Mouse (Mus musculus) myocyte (in vitro differentiated cells): Measurements from ENCODE around the gene Apod. TPM values are rescaled to one million over a fixed set of nuclear protein-coding genes. Genes with fewer than 3 reads are reported as not detected.

Experiments used
- H3K27me3 ChIP-seq: one replicate; pipeline ENCODE4 v1.6.1; 2011; ENCODE audit not compliant: control insufficient read depth, insufficient read depth, insufficient read length
- H3K36me3 ChIP-seq: one replicate; pipeline ENCODE4 v1.6.1; 2011; ENCODE audit not compliant: control insufficient read depth, insufficient read depth
- H3K4me2 ChIP-seq: one replicate; pipeline ENCODE4 v1.6.1; 2011; ENCODE audit warnings: low read depth, control low read depth
- H3K4me3 ChIP-seq: one replicate; pipeline ENCODE4 v1.5.1; 2011; ENCODE audit warnings: mild to moderate bottlenecking, control low read depth, moderate library complexity
- H3K79me2 ChIP-seq: one replicate; pipeline ENCODE4 v1.6.1; 2011; ENCODE audit not compliant: control insufficient read depth, insufficient read depth
- H3ac ChIP-seq: one replicate; pipeline ENCODE4 v1.6.1; 2011; ENCODE audit not compliant: control insufficient read depth, insufficient read length
- CEBPB ChIP-seq: IDR thresholded peaks from 2 replicates; pipeline ENCODE4 v1.6.1; 2011; ENCODE audit warnings: mild to moderate bottlenecking, moderate library complexity; ENCODE audit not compliant: poor library complexity, insufficient read depth, severe bottlenecking
- E2F4 ChIP-seq: IDR thresholded peaks from one replicate; pipeline ENCODE4 v1.6.1; 2011; ENCODE audit warnings: mild to moderate bottlenecking, control low read depth, moderate library complexity; ENCODE audit not compliant: insufficient read depth
- MAX ChIP-seq: IDR thresholded peaks from one replicate; pipeline ENCODE4 v1.6.1; 2011; ENCODE audit warnings: low read depth, mild to moderate bottlenecking, control low read depth
- MYOD1 ChIP-seq, 3 experiments: IDR thresholded peaks; one replicate each; pipeline ENCODE4 v1.6.1; 2011; ENCODE audit warnings: control low read depth in 2 of 3, low read depth in 2 of 3, mild to moderate bottlenecking in 2 of 3, moderate library complexity in 1 of 3; ENCODE audit not compliant: insufficient read length in 2 of 3, control insufficient read depth in 1 of 3
- MYOG ChIP-seq, 3 experiments: IDR thresholded peaks; one replicate each; pipeline ENCODE4 v1.6.1; 2011; ENCODE audit warnings: control low read depth in 2 of 3, low read depth in 2 of 3, mild to moderate bottlenecking in 2 of 3; ENCODE audit not compliant: insufficient read length in 2 of 3, control insufficient read depth in 1 of 3, insufficient read depth in 1 of 3
- POLR2A ChIP-seq: IDR thresholded peaks from one replicate; pipeline ENCODE4 v1.6.1; 2011; ENCODE audit warnings: low read depth, mild to moderate bottlenecking, control low read depth, moderate library complexity; ENCODE audit not compliant: insufficient read length
- POLR2AphosphoS2 ChIP-seq: IDR thresholded peaks from one replicate; pipeline ENCODE4 v1.6.1; 2011; ENCODE audit warnings: low read depth, control low read depth; ENCODE audit not compliant: insufficient read length
- REST ChIP-seq: IDR thresholded peaks from one replicate; pipeline ENCODE4 v1.6.1; 2011; ENCODE audit warnings: mild to moderate bottlenecking, control low read depth, moderate library complexity; ENCODE audit not compliant: insufficient read depth, insufficient read length
- SRF ChIP-seq: IDR thresholded peaks from one replicate; pipeline ENCODE4 v1.6.1; 2011; ENCODE audit warnings: low read depth; ENCODE audit not compliant: control insufficient read depth, insufficient read length
- TCF12 ChIP-seq: IDR thresholded peaks from one replicate; pipeline ENCODE4 v1.6.1; 2011; ENCODE audit warnings: mild to moderate bottlenecking, control low read depth; ENCODE audit not compliant: poor library complexity, insufficient read depth, severe bottlenecking
- TCF3 ChIP-seq: IDR thresholded peaks from one replicate; pipeline ENCODE4 v1.6.1; 2011; ENCODE audit warnings: low read depth, control low read depth; ENCODE audit not compliant: insufficient read length
- USF1 ChIP-seq: IDR thresholded peaks from one replicate; pipeline ENCODE4 v1.6.1; 2011; ENCODE audit warnings: low read depth, mild to moderate bottlenecking, control low read depth, moderate library complexity
- polyA plus RNA-seq: library from polyadenylated mRNA; unstranded; fragments of >200 nt; fragmentation: generic; extraction: Trizol; gene quantifications from one replicate; pipeline ENCODE4 v1.2.1, GENCODE M21; 2012; ENCODE audit warnings: missing spikeins

The Apod gene
- polyA plus RNA-seq, 1 experiment, result 1.2 TPM

DNA sequence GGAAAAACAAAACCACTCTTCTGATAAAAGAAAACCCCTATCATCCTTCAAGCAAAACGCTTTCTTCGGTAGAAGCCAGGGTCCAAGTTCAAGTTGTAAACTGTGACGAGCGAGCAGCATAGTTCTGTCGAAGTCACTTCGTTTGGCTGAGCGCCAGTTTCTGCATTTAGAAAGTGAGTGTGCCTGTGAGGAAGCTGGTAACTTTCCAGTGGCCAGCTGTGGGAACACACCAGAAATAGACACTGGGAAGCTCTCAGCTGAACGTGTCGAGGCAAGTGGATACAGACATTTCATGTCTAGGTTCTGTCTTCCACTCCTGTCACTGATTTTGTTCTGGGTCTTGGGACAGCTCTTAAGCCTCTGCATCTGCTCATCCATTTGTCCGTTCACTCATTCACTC is 24.3 kb downstream of the Apod start:
- H3K4me2 ChIP-seq, result peak overlapping the region; percentile 86
- no peaks in the 10 kb centered on the region for H3K36me3 ChIP-seq
- peak in 2 of 3 experiments; percentile 65 to 70 for TF ChIP-seq MYOG (IDR thresholded peaks at IDR 0.05; ENCODE audit: control insufficient read depth in 1 of 3, insufficient read depth in 1 of 3, insufficient read length in 2 of 3, low read depth in 2 of 3)
- TF ChIP-seq MAX, result no peak
- TF ChIP-seq POLR2AphosphoS2, result no peak
- TF ChIP-seq TCF12, result no peak
- no peak for TF ChIP-seq SRF
- TF ChIP-seq MYOD1 (IDR thresholded peaks at IDR 0.05; ENCODE audit: control insufficient read depth in 1 of 3, insufficient read length in 2 of 3, low read depth in 2 of 3), result peak in 1 of 3 experiments; percentile 45
- no peak for TF ChIP-seq POLR2A
- no peak for TF ChIP-seq USF1
- no peak for TF ChIP-seq REST
- TF ChIP-seq TCF3, result no peak
- no peak for TF ChIP-seq CEBPB
- no peak for TF ChIP-seq E2F4
- H3ac ChIP-seq, result no peak overlapping the region
- no peaks in the 10 kb centered on the region for H3K27me3 ChIP-seq
- no peak overlapping the region for H3K4me3 ChIP-seq
- no peaks in the 10 kb centered on the region for H3K79me2 ChIP-seq

DNA sequence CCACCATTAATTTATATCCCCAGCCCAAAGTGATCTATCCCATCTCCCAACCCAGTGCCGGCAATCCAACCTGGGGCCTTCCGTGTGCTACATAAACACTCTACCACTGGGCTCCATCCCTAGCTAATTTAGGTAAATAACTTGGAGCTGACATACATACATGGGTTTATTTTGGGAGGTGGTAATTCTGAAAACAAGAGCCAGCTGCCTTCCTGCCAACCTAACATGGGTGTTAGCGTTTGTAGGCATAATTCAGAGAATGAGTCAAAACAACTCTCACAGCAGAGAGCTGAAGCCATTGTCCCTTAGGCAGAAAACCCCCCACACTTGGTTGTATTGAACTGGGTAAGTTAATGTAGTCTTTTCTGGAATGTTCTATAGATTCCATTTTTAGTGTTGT is 26.9 kb downstream of the Apod start:
- no peak for TF ChIP-seq TCF12
- TF ChIP-seq MYOG (IDR thresholded peaks at IDR 0.05; ENCODE audit: control insufficient read depth in 1 of 3, insufficient read depth in 1 of 3, insufficient read length in 2 of 3, low read depth in 2 of 3), result no peak
- TF ChIP-seq REST, result no peak
- TF ChIP-seq TCF3, result no peak
- TF ChIP-seq CEBPB, result no peak
- no peak for TF ChIP-seq MAX
- TF ChIP-seq MYOD1 (IDR thresholded peaks at IDR 0.05; ENCODE audit: control insufficient read depth in 1 of 3, insufficient read length in 2 of 3, low read depth in 2 of 3), result no peak
- Histone ChIP-seq H3K79me2 (no peaks in the 10 kb centered on the region), H3K36me3 (no peaks in the 10 kb centered on the region), H3K27me3 (no peaks in the 10 kb centered on the region), H3K4me2 (no peak overlapping the region), H3ac (no peak overlapping the region), H3K4me3 (no peak overlapping the region)

DNA sequence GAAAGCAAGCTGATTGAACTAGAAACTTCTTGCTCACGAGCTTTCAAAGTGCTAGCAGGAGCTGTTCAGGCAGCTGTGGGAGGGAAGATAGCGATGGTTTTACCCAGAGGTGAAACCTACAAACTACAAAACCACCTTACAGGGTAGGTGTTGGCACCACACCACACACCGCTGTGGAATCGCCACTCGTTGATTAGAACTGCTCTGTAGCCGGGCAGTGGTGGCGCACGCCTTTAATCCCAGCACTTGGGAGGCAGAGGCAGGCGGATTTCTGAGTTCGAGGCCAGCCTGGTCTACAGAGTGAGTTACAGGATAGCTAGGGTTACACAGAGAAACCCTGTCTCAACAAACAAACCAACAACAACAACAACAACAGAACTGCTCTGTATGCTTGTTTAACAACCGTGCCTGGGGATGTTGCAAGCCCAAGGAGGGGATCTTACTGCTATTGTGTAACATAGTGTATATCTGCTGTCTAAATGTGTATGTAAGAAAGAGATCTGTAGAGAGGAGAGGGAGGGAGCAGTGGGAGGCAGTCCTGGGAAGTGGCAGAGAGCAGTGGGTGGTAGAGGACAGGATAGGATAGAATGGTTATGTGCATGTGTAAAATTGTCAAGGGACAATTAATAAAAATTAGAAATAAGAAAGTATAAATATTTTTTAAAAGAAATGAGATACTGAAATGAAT is 27.7 kb downstream of the Apod start:
- Histone ChIP-seq H3ac (no peak overlapping the region), H3K4me3 (no peak overlapping the region), H3K36me3 (no peaks in the 10 kb centered on the region), H3K79me2 (no peaks in the 10 kb centered on the region), H3K4me2 (no peak overlapping the region), H3K27me3 (no peaks in the 10 kb centered on the region)
- no peak for TF ChIP-seq CEBPB
- no peak for TF ChIP-seq USF1
- TF ChIP-seq REST, result no peak
- TF ChIP-seq SRF, result no peak
- no peak for TF ChIP-seq MAX
- TF ChIP-seq E2F4, result no peak
- TF ChIP-seq POLR2AphosphoS2, result no peak
- no peak for TF ChIP-seq POLR2A
- TF ChIP-seq TCF12, result no peak
- no peak for TF ChIP-seq MYOG (IDR thresholded peaks at IDR 0.05; ENCODE audit: control insufficient read depth in 1 of 3, insufficient read depth in 1 of 3, insufficient read length in 2 of 3, low read depth in 2 of 3)
- TF ChIP-seq TCF3, result no peak
- no peak for TF ChIP-seq MYOD1 (IDR thresholded peaks at IDR 0.05; ENCODE audit: control insufficient read depth in 1 of 3, insufficient read length in 2 of 3, low read depth in 2 of 3)

DNA sequence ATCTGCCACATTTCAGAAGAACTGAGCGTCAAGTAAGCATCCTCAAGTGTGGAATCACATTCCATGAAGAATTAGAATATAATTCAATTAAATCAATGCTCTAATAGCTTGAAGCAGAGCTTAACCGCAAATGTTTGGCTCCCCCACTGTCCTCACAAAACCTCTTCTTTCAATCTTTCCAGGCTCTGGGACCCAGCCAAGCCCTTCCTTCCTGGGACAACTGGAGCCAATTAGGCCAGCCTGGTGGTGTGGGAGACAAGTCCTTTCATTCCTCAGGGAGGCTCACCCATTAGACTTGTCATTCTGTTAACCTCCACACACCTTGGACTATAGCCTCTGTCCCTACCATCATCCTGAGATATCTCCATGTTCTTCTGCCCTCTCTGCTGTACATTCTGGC is 32.6 kb downstream of the Apod start:
- Histone ChIP-seq H3K27me3 (no peaks in the 10 kb centered on the region), H3K4me3 (no peak overlapping the region), H3K36me3 (no peaks in the 10 kb centered on the region), H3K79me2 (no peaks in the 10 kb centered on the region), H3K4me2 (no peak overlapping the region), H3ac (no peak overlapping the region)
- TF ChIP-seq MYOG (IDR thresholded peaks at IDR 0.05; ENCODE audit: control insufficient read depth in 1 of 3, insufficient read depth in 1 of 3, insufficient read length in 2 of 3, low read depth in 2 of 3) (no peak), USF1 (no peak), MYOD1 (IDR thresholded peaks at IDR 0.05; ENCODE audit: control insufficient read depth in 1 of 3, insufficient read length in 2 of 3, low read depth in 2 of 3) (no peak), CEBPB (no peak), POLR2A (no peak), MAX (no peak), TCF12 (no peak), POLR2AphosphoS2 (no peak), TCF3 (no peak), E2F4 (no peak), REST (no peak), SRF (no peak)
